Mouse (Mus musculus) fat pad, adult 2 months (tissue): Measurements from ENCODE around the gene Syt9.

ENCODE experiments used
- DNase-seq: peaks from one replicate; pipeline ENCODE4 v3.0.0-alpha.2; 2011; ENCODE audit warnings: low read depth, low spot score; ENCODE audit errors: extremely low read depth

Syt9 gene

DNA sequence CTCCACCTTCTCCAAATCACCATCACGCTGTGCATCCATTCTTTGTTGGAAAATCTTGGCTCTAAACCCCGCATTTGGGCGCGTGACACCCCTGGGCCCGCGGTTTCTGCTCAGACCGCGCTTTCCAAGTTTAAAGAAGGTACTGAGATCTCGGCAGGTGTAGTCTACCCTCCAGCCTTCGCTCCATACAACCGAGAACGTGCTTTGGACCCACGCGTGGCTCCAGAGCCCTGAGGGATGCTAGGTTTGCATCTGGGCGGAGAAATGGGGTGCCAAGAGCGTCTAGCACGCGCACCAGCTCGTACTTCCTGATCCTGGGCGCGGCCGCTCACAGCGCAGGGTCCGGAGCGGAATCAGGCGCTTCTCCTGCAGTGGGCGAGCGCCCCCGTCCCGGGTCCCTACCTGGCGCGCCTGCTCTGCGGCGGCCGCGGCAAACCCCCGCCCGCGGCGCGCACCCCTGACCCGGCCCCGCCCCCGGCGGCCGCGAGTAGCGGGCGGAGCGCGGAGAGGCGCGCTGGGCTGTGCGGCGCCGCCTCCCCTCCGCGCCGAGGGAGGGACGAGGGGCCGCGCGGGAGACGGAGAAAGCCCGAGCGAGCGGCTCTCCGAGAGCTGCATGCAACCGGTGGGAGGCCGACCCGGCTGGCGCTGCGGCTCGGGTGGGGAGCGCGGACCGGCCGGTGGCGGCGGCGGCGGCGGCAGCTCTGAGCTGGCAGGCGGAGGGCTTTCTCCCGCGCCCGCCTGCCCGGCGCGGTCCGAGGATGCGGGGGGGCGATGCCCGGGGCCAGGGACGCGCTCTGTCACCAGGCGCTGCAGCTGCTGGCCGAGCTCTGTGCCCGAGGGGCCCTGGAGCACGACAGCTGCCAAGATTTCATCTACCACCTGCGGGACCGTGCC lies at the start of gene Syt9:
Gene Syt9, plus strand, starts transcription at position 497 of the 894 bp plus-strand sequence.
- no peak for DNase-seq

DNA sequence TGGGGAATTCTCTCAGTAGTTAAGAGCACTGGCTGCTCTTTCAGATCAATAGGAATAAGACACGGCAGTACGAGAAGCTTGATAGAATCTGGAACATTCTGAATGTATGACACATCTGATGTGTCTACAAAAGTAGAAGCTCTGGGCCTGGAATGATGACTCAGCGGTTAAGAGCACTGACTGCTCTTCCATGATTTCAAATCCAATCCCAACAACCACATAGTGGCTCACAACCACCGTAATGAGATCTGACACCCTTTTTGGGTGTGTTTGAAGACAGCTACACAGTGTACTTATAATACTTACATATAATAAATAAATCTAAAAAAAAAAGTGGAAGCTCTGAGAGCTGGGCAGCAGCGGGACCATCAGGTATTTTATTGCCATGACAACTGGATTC lies 31.5 kb upstream of the Syt9 start:
- no peak for DNase-seq

GRCm38 (mm10) chr7:107339560-107340057 lies 30.9 kb upstream of the Syt9 start:
- no peak for DNase-seq

DNA sequence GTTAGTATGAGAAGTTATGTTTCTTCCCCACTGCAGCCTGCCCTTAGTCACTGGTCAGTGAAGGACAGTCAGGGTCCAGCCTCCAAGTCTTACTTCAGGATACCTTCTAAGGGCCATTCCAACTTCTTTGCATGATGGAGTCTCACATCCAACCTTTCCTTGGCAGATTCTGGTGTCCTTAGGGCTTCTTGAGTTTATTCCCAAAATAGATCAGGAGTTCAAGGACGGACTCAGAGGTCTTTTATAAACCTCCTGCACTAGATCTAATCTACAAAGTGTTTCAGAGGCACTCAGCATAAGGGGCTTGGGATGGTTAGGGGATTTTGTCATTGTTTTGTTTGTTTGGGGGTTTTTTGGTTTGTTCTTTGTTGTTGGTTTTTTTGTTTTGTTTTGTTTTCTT lies 30.3 kb upstream of the Syt9 start:
- DNase-seq = no peak

- no peak for DNase-seq
Measured at GRCm38 (mm10) chr7:107341519-107342190, 28.9 kb upstream of the Syt9 start.

DNA sequence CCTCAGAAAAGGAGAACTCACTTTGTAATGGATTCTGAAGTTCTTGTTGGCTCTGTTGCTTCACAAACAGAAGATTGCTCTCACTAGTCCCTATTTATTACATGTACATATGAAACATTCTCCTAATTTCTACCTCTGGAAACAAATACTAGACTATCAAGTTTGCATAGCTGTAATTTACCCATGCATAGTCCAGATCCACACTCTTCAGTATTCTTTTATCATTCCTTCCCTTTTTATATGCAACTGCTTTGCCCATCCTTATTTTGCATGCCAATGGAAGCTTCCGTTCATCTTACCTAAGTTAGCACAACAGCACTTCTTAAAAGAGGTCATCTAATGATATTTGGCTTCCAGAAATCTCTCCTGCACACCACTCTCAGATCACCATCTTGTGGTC lies 21.3 kb upstream of the Syt9 start:
- no peak for DNase-seq

DNA sequence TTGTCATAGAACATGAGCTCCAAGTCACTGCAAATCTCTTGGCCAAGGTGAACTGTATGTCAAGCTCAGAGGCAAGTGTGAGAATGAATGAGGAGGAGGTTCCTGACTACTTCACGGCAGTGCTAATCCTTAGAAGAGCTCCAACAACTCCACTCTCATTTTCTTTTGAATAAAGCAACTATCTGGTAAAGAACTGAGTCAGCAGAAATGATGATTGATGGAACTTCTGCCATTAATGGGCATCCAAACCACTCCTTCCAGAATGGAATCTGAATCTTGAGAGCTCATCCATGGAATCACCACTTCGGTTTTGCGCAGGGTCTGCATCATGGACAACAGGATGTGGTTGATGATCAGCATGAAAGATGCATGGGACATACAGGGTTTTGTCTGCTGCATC lies 8.4 kb upstream of the Syt9 start:
- no peak for DNase-seq

GRCm38 (mm10) chr7:107362634-107363033 lies 7.9 kb upstream of the Syt9 start:
- no peak for DNase-seq

DNA sequence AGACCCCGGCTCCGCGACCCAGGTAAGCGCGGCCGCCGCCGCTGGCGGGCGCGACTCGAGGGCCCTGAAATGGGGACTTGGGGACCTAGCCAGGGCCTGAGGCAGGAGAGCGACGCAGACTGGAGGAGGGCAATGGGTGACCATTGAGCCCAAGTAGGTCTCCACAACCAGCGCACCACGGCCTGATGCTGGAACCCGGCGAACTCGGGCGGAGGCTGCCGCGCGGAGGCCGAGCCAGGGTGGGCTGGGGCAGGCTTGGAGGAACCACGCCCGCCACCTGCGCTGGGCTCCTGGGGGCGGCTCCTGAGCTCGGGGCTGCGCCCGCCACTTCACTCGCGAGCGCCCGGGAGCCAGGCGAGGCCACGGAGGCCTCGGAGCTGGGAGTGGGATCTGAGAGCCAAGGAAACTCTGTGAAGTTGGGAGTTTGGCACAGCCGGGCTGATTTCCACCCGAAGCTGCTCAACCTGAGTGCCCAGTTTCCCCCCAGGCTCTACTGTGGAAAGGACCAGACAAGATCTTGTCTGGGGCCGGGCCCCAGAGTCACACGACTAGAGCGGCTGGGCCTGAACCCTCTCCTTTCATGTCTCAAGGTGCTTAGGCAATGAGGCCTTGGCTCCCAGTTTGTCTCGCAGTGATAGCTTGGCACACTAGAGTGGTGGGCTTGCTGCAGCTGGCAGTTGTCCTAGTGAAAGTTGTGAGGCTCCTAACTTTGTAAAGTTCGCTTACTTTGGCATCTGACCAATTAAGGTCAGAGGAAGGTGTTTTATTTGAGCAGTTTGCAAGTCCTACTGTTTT lies 795 bp downstream of the Syt9 start:
- DNase-seq = no peak

GRCm38 (mm10) chr7:107380562-107380961 lies 10.0 kb downstream of the Syt9 start:
- DNase-seq = no peak

DNA sequence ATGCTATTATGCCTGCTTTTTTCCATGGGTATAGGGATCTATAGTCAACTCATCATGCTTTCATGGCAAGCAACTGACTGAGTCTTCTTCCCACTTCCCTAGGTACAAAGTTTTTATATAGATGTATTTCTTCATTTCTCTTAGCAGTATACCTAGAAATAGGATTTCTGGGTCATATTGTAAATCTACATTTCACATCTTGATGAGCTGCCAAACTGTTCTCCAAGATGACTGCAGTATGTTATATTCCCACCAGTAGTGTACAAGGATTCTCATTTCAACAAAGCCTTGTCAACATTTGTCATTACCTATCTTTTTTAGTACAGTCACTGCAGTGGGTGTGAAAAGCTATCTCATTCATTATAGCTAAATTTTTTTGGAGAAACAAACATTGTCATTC lies 19.1 kb downstream of the Syt9 start:
- no peak for DNase-seq

DNA sequence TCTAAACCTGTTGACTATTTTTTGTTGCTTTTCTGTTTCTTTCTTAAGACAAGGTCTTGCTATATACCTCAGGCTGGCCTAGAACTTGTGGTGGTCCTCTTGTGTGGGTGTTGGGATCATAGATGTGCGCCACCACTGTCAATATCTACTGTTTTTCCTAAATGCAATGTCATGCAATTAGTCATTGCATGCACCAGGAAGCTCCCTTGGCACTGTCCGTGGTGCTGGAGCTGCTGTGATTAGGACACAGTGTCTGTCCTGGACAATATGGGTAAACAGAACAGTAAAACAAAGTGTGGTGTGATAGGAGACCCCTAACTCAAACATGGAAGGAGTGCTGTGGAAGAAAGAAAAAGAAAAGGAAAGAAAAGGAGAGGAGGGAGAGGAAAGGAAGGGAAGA lies 22.2 kb downstream of the Syt9 start:
- DNase-seq = no peak

DNA sequence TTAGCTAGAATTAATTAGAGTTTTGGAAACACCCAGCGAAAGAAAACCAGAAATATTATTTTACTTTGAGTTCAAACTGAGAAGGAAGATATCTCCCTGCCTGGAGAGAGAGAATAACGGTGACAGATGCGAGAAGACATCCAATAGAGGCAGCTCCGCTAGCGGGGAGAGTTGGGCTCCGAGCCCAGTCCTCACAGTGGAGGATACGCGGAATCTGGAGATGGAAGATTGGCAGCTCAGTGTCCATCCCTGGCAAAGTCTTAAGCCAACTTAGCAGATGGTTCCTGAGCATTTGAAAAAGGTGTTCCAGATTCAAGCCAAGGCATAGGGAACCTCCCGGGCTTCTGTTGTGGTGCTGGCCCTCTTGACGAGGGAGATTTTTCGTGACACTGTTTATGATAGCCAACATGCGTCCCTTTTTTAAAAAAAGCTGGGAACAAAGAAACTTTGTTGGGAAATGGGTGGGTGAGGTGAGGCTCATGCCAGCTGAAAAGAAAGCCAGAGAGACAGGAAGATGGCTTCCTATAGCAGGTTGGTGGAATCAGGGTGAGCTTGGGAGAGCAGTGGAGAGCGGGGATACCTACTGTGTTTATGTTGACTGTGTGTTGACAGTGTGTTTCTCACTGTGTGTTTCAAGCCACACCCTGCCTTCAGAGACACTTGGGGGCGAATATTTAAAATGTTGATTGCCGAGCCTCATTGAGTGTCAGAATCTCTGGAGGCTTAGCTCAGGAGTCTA lies 29.7 kb downstream of the Syt9 start:
- DNase-seq = no peak

DNA sequence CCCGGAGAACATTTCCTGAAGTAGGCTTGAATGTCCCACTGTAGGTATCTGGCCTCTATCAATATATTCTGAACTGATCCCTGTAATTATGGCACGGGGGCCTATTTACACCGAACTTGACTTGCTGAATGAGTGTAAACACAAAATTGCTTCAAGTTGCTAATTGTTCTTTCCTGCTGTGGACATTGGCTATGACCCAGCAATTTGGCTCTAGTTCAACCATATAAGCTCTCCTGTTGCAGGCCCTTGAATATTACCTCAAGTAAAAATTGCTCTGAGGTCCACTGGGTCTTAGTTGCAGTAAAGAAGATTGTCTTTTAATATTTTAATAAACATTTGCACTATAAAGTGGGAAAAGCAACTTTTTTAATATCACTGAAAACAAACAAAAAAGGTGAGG lies 32.7 kb downstream of the Syt9 start:
- no peak for DNase-seq

GRCm38 (mm10) chr7:107414928-107415327 lies 44.4 kb downstream of the Syt9 start:
- DNase-seq = no peak

DNA sequence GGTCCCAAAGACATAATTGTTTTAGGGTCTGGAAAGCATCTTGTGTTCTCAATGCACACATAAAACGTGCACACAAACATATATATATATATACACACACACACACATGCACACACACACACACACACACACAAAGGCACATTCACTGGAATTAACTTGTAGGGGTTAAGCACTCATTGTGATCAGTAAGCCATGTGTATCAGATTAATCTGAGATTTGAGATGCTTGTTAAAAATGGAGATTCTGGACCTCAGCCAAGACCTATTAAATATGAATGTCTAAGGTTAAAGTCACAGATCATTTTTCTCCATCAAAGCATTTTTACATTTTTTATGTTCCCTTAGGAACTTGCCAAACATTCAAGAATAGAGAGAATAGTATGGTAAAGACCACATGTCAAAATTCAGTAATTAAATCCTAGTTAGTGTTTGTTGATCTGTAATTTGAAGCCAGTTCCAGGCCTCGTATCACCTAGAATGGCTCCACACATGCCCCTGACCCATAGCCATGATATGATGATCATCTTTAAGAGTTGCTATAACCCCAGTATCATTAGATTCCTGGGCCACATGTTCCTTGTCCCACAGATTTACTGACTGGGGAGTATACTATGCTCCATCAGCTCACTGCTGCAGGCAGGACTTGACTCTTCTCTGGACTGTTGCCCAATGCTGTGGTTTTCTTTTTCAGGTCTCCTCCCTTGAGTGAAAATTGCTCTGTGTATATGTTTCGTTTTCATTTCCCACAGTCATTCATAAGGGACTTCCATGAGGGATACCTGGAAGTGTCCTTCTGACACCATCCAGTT lies 46.7 kb downstream of the Syt9 start:
- no peak for DNase-seq

DNA sequence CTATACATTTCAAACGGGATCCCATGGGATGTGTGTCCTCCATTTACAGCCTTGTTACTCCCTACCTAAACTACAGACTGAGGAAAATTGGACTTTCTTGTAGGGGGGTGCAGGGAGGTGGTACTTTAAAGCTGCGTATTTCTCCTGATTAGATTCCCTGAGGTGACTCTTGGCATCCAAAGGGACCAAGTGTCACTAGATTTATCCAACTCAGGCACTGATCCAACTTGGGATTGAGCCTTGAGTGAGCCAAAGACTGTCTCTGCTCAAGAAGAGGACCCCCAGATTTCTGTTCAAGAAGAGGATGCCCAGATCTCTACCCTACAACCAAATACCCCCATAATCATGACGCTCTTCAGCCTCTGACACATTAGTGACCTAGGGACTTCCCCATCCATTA lies 66.9 kb downstream of the Syt9 start:
- no peak for DNase-seq

DNA sequence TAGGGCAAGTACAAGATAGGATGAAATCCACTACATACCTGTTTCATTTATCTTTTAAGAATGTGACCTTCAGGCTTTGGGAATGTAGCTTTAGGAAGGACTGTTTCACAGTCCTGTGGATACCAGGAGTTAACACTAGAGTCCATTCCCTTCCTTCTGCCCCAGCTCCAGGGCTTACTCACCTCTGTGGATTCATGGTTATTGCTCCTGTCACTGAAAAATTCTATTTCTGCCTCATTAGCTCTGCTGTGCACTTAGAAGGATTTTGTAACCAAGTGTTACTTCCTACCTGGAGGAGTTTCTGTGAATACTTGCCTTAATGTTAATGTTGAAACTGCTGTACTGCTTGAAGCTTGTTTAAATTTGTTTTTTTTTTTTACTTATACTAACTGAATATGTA lies 74.1 kb downstream of the Syt9 start:
- DNase-seq = no peak

DNA sequence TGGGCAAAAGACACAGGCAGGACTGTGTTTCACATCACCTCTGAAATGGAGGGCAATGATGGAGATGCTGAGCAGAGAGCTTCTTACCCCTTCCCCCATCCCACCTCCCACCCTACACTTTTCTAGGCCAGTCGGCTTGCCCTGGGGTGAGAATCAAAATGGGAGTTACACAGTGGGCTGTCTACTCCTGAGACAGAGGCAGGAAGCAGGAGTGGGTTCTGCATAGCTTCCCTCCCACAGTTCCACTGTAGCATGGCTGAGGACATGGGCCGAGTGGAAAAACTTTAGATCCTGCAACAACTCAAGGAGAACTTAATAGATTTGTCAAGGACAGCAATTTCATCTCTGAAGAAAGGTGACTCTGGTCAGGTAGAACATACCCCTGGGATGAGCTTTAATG lies 84.1 kb downstream of the Syt9 start:
- DNase-seq = no peak

- DNase-seq = no peak
Measured at GRCm38 (mm10) chr7:107455118-107455521, 84.6 kb downstream of the Syt9 start.
